In the genomic region with DNA sequence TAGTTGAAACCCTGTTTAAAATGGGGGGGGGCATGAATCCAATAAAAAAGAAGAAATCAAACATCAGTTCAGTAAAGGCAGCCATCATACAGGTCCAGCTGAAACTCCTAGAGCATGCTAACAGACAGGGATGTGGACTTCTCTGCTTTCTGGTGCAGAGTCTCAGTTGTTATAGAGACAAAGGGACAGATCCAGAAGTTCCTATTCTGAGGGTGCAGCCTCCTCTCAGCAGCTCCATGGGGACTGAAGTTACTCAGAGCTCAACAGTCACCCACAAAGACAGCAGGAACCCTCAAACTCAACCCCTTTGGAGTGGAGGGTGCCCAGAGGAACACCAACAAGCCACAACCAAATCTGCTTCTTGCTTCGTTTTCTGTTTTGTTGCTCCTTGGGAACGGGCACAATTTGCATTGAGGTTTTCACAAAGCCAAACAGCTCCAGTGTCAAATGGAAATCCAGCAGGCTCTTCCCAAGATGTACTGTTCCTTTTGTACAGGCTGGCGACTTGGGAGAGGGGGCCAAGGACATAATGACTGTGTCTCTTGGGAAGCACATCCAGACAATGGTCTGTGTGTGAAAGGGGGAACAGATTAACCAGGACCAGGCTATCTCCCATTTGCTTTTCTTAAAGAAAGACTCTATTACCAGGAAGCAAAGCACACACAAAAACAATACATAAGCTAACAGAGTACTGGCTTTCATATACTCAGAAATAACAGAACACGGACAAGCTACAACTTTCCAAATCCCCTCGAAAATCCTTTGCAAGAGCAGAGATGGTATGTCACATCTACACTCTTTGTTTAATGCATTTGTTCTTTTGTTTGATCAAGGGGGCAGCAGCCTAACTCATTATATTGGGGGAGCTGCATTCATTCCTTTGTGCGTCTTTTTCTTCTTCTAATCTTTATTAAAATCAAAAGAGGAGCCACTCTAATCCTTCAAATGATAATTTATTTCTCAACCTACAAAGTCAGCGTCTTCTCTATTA, we compare ENCODE assay signal across 17 mouse cellular contexts.
DNase-seq lines count a peak whose midpoint lies in the region; ATAC-seq lines count a peak whose summit lies in the region.
"Had no signal": no experiment of that assay in that cellular context is flagged by ENCODE, and none has a peak within 500 bp of the region (broad histone marks: within the 10 kb centered on the region; RNA-seq: fewer than 3 reads in every experiment).

No protein-coding gene starts in this region.

- peak overlapping the region; percentile 12; the same call in 1 of the 2 replicates for H3K4me3 ChIP-seq in forebrain, embryonic 10.5 days
- H3K4me3 ChIP-seq in hindbrain, embryonic 13.5 days = no peak overlapping the region
- H3K4me3 ChIP-seq in midbrain, embryonic 16.5 days (ENCODE audit: low read depth, low read length) = no peak overlapping the region
- H3K4me3 ChIP-seq in liver, embryonic 12.5 days = no peak overlapping the region
- no peak overlapping the region for H3K4me3 ChIP-seq in kidney, embryonic 15.5 days (replicated peaks)
- H3K4me3 ChIP-seq: erythroblast, embryonic 14.5 days; left cerebral cortex, adult 2 months; megakaryocyte, embryonic 14.5 days had no signal

- peaks cover 43% of the 10 kb centered on the region for H3K4me1 ChIP-seq in forebrain, embryonic 10.5 days
- peaks cover 19% of the 10 kb centered on the region for H3K4me1 ChIP-seq in hindbrain, embryonic 13.5 days (replicated peaks)
- peaks cover 7% of the 10 kb centered on the region for H3K4me1 ChIP-seq in midbrain, embryonic 16.5 days (ENCODE audit: control insufficient read depth, insufficient read depth, low read length)
- no peaks in the 10 kb centered on the region for H3K4me1 ChIP-seq in liver, embryonic 12.5 days
- peaks cover 9% of the 10 kb centered on the region; the same call in 1 of the 2 replicates for H3K4me1 ChIP-seq in kidney, embryonic 15.5 days

- H3K27me3 ChIP-seq in forebrain, embryonic 10.5 days (ENCODE audit: poor library complexity, severe bottlenecking) = no peaks in the 10 kb centered on the region
- no peaks in the 10 kb centered on the region for H3K27me3 ChIP-seq in hindbrain, embryonic 13.5 days
- H3K27me3 ChIP-seq in midbrain, embryonic 16.5 days (ENCODE audit: control insufficient read depth, insufficient read depth, low read depth, low read length) = no peaks in the 10 kb centered on the region
- H3K27me3 ChIP-seq in liver, embryonic 12.5 days (replicated peaks) = no peaks in the 10 kb centered on the region
- H3K27me3 ChIP-seq in kidney, embryonic 15.5 days = no peaks in the 10 kb centered on the region

- no peak for ATAC-seq in hindbrain, embryonic 13.5 days (ENCODE audit: low FRiP score)
- ATAC-seq in midbrain, embryonic 16.5 days = no peak; the same call in 1 of the 2 replicates
- no peak for ATAC-seq in liver, embryonic 12.5 days
- no peak for ATAC-seq in kidney, embryonic 15.5 days (replicated peaks; ENCODE audit: low FRiP score)

- H3K4me2 ChIP-seq in hindbrain, embryonic 13.5 days = no peak overlapping the region
- H3K4me2 ChIP-seq in midbrain, embryonic 16.5 days (ENCODE audit: low read length) = no peak overlapping the region; the same call in 1 of the 2 replicates
- no peak overlapping the region for H3K4me2 ChIP-seq in liver, embryonic 12.5 days
- H3K4me2 ChIP-seq in kidney, embryonic 15.5 days = no peak overlapping the region
- H3K4me2 ChIP-seq: heart, embryonic 11.5 days; lung, embryonic 14.5 days had no signal

- 23% methylated on average over 7 of the region's 7 CpGs for WGBS in forebrain, embryonic 10.5 days
- 14% methylated on average over 7 of the region's 7 CpGs for WGBS in hindbrain, embryonic 13.5 days
- WGBS in midbrain, embryonic 16.5 days = 8% methylated on average over 7 of the region's 7 CpGs
- WGBS in liver, embryonic 12.5 days (ENCODE audit: insufficient replicate concordance) = 64% methylated on average over 7 of the region's 7 CpGs
- WGBS in kidney, embryonic 15.5 days = 73% methylated on average over 7 of the region's 7 CpGs

- H3K9me3 ChIP-seq in forebrain, embryonic 10.5 days = no peaks in the 10 kb centered on the region; the same call in 1 of the 2 replicates
- H3K9me3 ChIP-seq in hindbrain, embryonic 13.5 days = no peaks in the 10 kb centered on the region
- no peaks in the 10 kb centered on the region for H3K9me3 ChIP-seq in midbrain, embryonic 16.5 days (replicated peaks; ENCODE audit: control insufficient read depth, low read length, poor library complexity, severe bottlenecking)
- H3K9me3 ChIP-seq in liver, embryonic 12.5 days (replicated peaks) = no peaks in the 10 kb centered on the region
- H3K9me3 ChIP-seq in kidney, embryonic 15.5 days (replicated peaks) = no peaks in the 10 kb centered on the region
- H3K9me3 ChIP-seq: megakaryocyte, embryonic 14.5 days had no signal

- peak; percentile 19 for DNase-seq in ZHBTc4 (ENCODE audit: low read depth, low spot score)
- peak; percentile 40 for DNase-seq in forebrain, embryonic 10.5 days (ENCODE audit: extremely low spot score, low spot score)
- DNase-seq in adrenal gland, adult 18-20 months (ENCODE audit: low spot score in 2 of 2) = no peak
- no peak for DNase-seq in adrenal gland, postnatal 36 days
- DNase-seq: cerebellum, adult 11 months; heart, postnatal 4 days; lung, embryonic 14.5 days; right cerebral cortex, postnatal 25 days had no signal

- H3K9ac ChIP-seq in hindbrain, embryonic 13.5 days = no peak overlapping the region
- no peak overlapping the region for H3K9ac ChIP-seq in midbrain, embryonic 16.5 days (ENCODE audit: low read depth, low read length)
- H3K9ac ChIP-seq in liver, embryonic 12.5 days = no peak overlapping the region
- no peak overlapping the region for H3K9ac ChIP-seq in kidney, embryonic 15.5 days
- H3K9ac ChIP-seq: lung, embryonic 14.5 days had no signal

- peak overlapping the region; percentile 89 for H3K27ac ChIP-seq in forebrain, embryonic 10.5 days
- peak overlapping the region; percentile 75 for H3K27ac ChIP-seq in hindbrain, embryonic 13.5 days
- H3K27ac ChIP-seq in midbrain, embryonic 16.5 days (ENCODE audit: low read length) = peak overlapping the region; percentile 20; the same call in 1 of the 2 replicates
- H3K27ac ChIP-seq in liver, embryonic 12.5 days = no peak overlapping the region
- no peak overlapping the region for H3K27ac ChIP-seq in kidney, embryonic 15.5 days
- H3K27ac ChIP-seq: left cerebral cortex, adult 2 months had no signal

- no peaks in the 10 kb centered on the region for H3K36me3 ChIP-seq in forebrain, embryonic 10.5 days (replicated peaks)
- H3K36me3 ChIP-seq in hindbrain, embryonic 13.5 days = no peaks in the 10 kb centered on the region
- H3K36me3 ChIP-seq in midbrain, embryonic 16.5 days (ENCODE audit: control insufficient read depth, insufficient read depth, low read length) = no peaks in the 10 kb centered on the region
- no peaks in the 10 kb centered on the region for H3K36me3 ChIP-seq in liver, embryonic 12.5 days
- no peaks in the 10 kb centered on the region for H3K36me3 ChIP-seq in kidney, embryonic 15.5 days
- H3K36me3 ChIP-seq: G1E had no signal

Comparison
In these comparisons a context has a peak if more than half of its experiments do, and no peak if none do; other contexts are left out.
1. DNase-seq: peak in ZHBTc4 (single experiment) and forebrain, embryonic 10.5 days (single experiment); none in adrenal gland, adult 18-20 months (0 of 2) and adrenal gland, postnatal 36 days (0 of 2).
2. H3K27ac ChIP-seq: peak in forebrain, embryonic 10.5 days (single experiment), hindbrain, embryonic 13.5 days (single experiment) and midbrain, embryonic 16.5 days (single experiment); none in liver, embryonic 12.5 days (single experiment) and kidney, embryonic 15.5 days (single experiment).